Mouse (Mus musculus): ENCODE measurements around the gene Parpbp. TPM values are rescaled to one million over a fixed set of nuclear protein-coding genes. Genes with fewer than 3 reads are reported as not detected.

The Parpbp gene
- 5.6 and 9.2 TPM in 2 replicates for polyA plus RNA-seq (2011; ENCODE audit: insufficient read depth, insufficient read length, low replicate concordance, missing spikeins)

DNA sequence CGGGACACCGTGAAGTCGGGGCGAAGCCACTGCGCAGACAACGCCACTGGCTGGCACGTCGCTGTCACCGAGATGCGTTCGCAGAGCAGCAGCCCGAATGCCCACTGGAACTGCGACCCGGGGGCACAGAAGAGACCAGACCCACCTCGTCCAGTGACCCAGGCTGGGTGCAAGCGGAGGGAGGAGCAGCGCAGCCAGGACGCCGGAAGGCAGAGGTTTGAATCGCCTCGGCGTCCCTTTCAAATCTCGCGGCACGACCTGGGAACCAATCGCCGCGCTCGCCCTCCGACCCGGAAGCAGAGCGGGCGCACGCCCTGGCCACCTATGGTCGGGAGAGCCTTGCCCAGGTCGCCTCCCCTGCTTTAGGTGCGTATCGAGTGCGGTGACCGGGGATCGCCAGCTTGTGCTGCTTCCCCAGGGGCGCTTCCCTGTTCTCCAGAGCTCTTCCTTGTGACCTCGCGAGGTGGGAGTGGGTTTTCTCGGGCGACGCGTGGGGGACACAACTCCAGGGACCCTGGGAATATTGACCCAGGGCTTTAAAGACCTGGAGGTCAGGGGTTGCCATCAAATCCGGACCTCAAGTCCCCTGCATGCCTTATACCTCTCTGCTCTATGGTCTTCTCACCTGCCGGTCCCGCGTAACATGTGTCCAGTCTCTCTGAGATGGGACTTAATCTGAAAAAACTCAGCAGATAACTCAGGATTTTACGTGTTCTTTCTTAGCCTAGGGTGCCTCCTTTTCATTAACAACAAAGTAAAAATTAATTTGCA is at the start of gene Parpbp, which contains the start of gene Nup37:
Gene Parpbp, minus strand, starts transcription at position 235 of the 771 bp plus-strand sequence.
Gene Nup37, plus strand, starts transcription at position 286 of the 771 bp plus-strand sequence.
- under 1% methylated on average over 53 of the region's 53 CpGs for WGBS
- TF ChIP-seq POLR2A (IDR thresholded peaks at IDR 0.05; ENCODE audit: borderline replicate concordance, control insufficient read depth, low read depth, low read length) (peak; percentile 67; the same call in 1 of the 2 replicates), CTCF (IDR thresholded peaks at IDR 0.05; ENCODE audit: control insufficient read depth, insufficient read depth, low read length) (no peak)
- Histone ChIP-seq H3K4me3 (replicated peaks; ENCODE audit: control insufficient read depth, low read depth, low read length) (peak within 1 kb of the TSS; percentile 88), H3K4me1 (ENCODE audit: control insufficient read depth, insufficient read depth, low read length) (peaks cover 2% of the 10 kb centered on the region; the same call in 1 of the 2 replicates), H3K27ac (ENCODE audit: control insufficient read depth, insufficient read depth, low read depth, low read length, poor library complexity) (peak within 1 kb of the TSS; percentile 20; the same call in 1 of the 2 replicates)

DNA sequence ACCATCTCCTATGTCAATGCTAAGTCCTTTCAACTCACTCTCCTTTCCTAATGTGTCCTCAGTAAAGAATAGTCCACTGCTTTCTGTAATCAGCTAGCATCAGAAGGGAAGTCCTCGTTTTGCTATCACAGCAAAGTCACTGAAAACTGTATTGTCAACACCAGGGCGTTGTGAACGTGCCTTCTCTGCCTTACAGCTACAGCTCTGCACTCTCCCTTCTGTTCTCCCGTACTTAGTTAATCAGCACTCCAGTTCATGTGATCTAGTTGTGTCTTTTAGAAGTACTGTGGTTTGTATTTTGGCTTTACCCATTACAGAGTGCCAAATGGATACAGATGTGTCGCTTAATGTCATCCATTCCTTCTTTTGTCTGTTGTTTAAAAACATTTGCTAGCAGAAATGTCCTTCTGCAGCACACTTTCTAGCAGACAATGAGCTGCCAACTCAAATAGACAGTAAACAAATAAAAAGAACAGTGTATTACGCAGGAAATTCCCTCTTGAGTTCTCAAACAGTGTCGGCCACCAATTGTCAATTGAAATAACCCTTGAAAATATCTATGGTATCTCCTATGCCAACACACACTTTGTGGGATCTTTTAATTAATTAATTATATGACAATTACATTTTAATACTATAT is 20.8 kb upstream of the Parpbp start:
- no peak for TF ChIP-seq CTCF (IDR thresholded peaks at IDR 0.05; ENCODE audit: control insufficient read depth, insufficient read depth, low read length)
- no peak for TF ChIP-seq POLR2A (IDR thresholded peaks at IDR 0.05; ENCODE audit: borderline replicate concordance, control insufficient read depth, low read depth, low read length)
- Histone ChIP-seq H3K27ac (ENCODE audit: control insufficient read depth, insufficient read depth, low read depth, low read length, poor library complexity) (no peak overlapping the region), H3K4me1 (ENCODE audit: control insufficient read depth, insufficient read depth, low read length) (no peaks in the 10 kb centered on the region), H3K4me3 (replicated peaks; ENCODE audit: control insufficient read depth, low read depth, low read length) (no peak overlapping the region)
- 84% methylated on average over 7 of the region's 7 CpGs for WGBS

DNA sequence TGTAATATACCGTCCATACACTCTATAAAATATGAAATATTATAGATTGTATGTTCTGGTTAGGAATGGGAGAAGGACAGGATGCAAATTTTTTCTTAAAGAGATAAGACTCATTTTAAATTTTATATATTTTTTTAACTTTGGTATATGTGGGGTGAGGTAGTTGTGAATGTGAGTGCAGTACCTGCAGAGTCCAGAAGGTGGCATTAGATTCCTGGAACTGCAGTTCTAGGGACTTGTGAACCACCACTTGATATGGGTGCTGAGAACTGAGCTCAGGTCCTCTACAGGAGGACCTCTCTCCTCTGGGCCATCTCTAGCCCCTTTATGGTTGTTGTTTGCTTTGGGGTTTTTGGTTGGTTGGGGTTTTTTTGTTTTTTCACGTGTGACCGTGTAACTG is 19.4 kb upstream of the Parpbp start:
- H3K27ac ChIP-seq (ENCODE audit: control insufficient read depth, insufficient read depth, low read depth, low read length, poor library complexity), result no peak overlapping the region
- 88% methylated on average over 3 of the region's 3 CpGs for WGBS
- no peaks in the 10 kb centered on the region for H3K4me1 ChIP-seq (ENCODE audit: control insufficient read depth, insufficient read depth, low read length)
- no peak overlapping the region for H3K4me3 ChIP-seq (replicated peaks; ENCODE audit: control insufficient read depth, low read depth, low read length)
- TF ChIP-seq CTCF (IDR thresholded peaks at IDR 0.05; ENCODE audit: control insufficient read depth, insufficient read depth, low read length) (no peak), POLR2A (IDR thresholded peaks at IDR 0.05; ENCODE audit: borderline replicate concordance, control insufficient read depth, low read depth, low read length) (no peak)

DNA sequence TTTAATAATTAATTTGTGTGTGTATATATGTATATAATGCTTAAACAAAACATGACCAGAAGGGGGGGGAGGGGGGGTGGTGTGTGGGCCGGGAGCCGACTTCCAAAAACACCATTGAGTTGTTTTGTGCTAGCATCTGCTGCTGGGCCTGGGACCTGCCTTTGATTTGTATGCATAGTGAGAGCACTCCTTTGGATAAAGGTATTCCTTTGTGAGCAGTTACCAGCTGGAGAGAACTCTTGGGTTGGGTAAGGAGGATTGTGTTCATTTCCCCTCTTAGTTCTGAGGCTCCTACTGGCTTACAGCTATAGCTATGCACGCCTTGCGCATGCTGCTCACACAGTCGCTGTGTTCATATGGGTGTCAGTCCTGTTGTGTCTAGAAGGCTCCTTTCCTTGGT is 15.9 kb upstream of the Parpbp start:
- TF ChIP-seq POLR2A (IDR thresholded peaks at IDR 0.05; ENCODE audit: borderline replicate concordance, control insufficient read depth, low read depth, low read length), result no peak
- H3K4me3 ChIP-seq (replicated peaks; ENCODE audit: control insufficient read depth, low read depth, low read length), result no peak overlapping the region
- H3K27ac ChIP-seq (ENCODE audit: control insufficient read depth, insufficient read depth, low read depth, low read length, poor library complexity), result no peak overlapping the region
- no peaks in the 10 kb centered on the region for H3K4me1 ChIP-seq (ENCODE audit: control insufficient read depth, insufficient read depth, low read length)
- 96% methylated on average over 5 of the region's 5 CpGs for WGBS

DNA sequence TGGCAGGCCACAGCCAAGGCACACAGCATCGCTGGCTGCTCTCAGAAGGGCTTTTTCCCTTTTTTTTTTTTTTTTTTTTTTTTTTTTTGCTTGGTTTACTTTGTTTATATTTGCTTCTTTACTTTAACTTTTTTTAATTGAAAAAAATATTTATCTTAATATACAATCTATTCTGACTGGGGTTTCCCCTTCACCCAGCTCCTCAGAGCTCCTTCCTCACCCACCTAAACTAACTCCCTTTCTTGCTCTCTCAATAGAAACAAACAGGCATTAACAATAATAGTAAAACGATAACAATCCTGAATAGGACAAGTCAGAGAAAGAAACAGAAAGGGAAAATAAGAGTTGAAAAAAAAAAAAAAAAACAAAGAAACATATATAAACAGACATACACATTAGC is 15.4 kb upstream of the Parpbp start:
- H3K27ac ChIP-seq (ENCODE audit: control insufficient read depth, insufficient read depth, low read depth, low read length, poor library complexity), result no peak overlapping the region
- no peak for TF ChIP-seq POLR2A (IDR thresholded peaks at IDR 0.05; ENCODE audit: borderline replicate concordance, control insufficient read depth, low read depth, low read length)
- no peak for TF ChIP-seq CTCF (IDR thresholded peaks at IDR 0.05; ENCODE audit: control insufficient read depth, insufficient read depth, low read length)
- no peak overlapping the region for H3K4me3 ChIP-seq (replicated peaks; ENCODE audit: control insufficient read depth, low read depth, low read length)
- no peaks in the 10 kb centered on the region for H3K4me1 ChIP-seq (ENCODE audit: control insufficient read depth, insufficient read depth, low read length)
- 79% methylated on average over 2 of the region's 2 CpGs for WGBS

DNA sequence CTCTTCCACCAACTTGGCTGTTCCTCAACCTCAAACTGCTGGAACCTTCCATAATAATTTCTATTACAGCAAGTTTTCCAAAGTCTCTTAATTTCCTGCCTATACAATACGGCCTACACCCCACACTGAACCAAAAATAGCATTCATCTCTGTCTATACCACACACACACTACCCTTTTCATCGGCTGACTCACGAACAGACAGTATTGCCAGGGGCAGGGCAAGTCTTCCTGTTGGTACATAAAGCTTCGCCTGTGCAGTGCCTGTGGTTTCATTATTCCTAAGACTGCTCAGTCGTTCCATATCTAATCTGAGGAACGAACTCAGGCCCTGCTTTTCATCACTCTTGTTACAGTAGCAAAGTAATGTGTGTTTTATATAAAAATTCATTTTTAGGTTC is 4.9 kb upstream of the Parpbp start:
- 73% methylated on average over 6 of the region's 6 CpGs for WGBS
- no peak overlapping the region for H3K4me3 ChIP-seq (replicated peaks; ENCODE audit: control insufficient read depth, low read depth, low read length)
- no peak overlapping the region for H3K27ac ChIP-seq (ENCODE audit: control insufficient read depth, insufficient read depth, low read depth, low read length, poor library complexity)
- H3K4me1 ChIP-seq (ENCODE audit: control insufficient read depth, insufficient read depth, low read length), result no peaks in the 10 kb centered on the region
- TF ChIP-seq POLR2A (IDR thresholded peaks at IDR 0.05; ENCODE audit: borderline replicate concordance, control insufficient read depth, low read depth, low read length), result no peak
- TF ChIP-seq CTCF (IDR thresholded peaks at IDR 0.05; ENCODE audit: control insufficient read depth, insufficient read depth, low read length), result no peak

DNA sequence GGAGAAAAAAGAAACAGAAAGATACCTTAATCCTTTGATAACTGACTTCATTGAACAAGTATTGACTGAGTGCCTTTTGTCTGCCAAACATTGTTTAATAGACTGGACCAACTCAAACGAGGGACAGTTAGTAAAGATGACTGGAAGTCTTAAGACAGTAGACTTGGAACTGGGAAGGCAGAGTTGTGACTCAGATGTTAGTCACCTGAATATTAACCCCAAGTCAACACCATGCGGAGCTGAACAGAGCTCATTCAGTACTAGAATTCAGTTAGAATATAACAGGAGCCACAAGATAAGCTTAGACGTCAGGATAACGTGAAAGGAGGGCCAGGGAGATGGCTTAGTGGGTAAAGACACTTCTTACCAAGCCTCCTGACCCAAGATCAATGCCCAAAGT is 3.6 kb upstream of the Parpbp start:
- WGBS, result 82% methylated on average over 4 of the region's 4 CpGs
- H3K27ac ChIP-seq (ENCODE audit: control insufficient read depth, insufficient read depth, low read depth, low read length, poor library complexity), result no peak overlapping the region
- H3K4me3 ChIP-seq (replicated peaks; ENCODE audit: control insufficient read depth, low read depth, low read length), result no peak overlapping the region
- TF ChIP-seq POLR2A (IDR thresholded peaks at IDR 0.05; ENCODE audit: borderline replicate concordance, control insufficient read depth, low read depth, low read length), result no peak
- no peak for TF ChIP-seq CTCF (IDR thresholded peaks at IDR 0.05; ENCODE audit: control insufficient read depth, insufficient read depth, low read length)
- peaks cover 2% of the 10 kb centered on the region; the same call in 1 of the 2 replicates for H3K4me1 ChIP-seq (ENCODE audit: control insufficient read depth, insufficient read depth, low read length)

DNA sequence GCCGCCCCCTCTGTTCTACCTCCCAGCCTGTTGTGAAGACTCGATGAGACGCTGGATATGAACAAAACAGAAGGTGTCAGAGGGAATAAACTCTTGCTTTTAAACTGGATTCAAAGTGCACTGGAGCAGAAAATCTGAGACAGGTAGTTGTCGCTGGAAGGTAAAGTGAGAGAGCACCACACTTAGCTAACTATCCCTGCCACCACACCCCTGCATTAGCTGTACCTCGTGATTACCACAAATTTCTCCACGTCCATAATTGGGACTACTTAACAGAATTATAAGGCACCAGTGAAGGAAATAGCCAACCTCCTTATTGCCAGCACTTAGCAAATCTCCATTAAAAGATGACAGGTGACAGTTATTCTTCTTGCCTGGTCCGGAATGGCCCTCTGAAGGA is 554 bp downstream of the Parpbp start:
- H3K4me1 ChIP-seq (ENCODE audit: control insufficient read depth, insufficient read depth, low read length), result peaks cover 2% of the 10 kb centered on the region; the same call in 1 of the 2 replicates
- H3K4me3 ChIP-seq (replicated peaks; ENCODE audit: control insufficient read depth, low read depth, low read length), result peak overlapping the region; percentile 88
- peak overlapping the region; percentile 20; the same call in 1 of the 2 replicates for H3K27ac ChIP-seq (ENCODE audit: control insufficient read depth, insufficient read depth, low read depth, low read length, poor library complexity)
- TF ChIP-seq POLR2A (IDR thresholded peaks at IDR 0.05; ENCODE audit: borderline replicate concordance, control insufficient read depth, low read depth, low read length) (no peak), CTCF (IDR thresholded peaks at IDR 0.05; ENCODE audit: control insufficient read depth, insufficient read depth, low read length) (no peak)
- WGBS, result 21% methylated on average over 7 of the region's 7 CpGs
